In the genomic region with DNA sequence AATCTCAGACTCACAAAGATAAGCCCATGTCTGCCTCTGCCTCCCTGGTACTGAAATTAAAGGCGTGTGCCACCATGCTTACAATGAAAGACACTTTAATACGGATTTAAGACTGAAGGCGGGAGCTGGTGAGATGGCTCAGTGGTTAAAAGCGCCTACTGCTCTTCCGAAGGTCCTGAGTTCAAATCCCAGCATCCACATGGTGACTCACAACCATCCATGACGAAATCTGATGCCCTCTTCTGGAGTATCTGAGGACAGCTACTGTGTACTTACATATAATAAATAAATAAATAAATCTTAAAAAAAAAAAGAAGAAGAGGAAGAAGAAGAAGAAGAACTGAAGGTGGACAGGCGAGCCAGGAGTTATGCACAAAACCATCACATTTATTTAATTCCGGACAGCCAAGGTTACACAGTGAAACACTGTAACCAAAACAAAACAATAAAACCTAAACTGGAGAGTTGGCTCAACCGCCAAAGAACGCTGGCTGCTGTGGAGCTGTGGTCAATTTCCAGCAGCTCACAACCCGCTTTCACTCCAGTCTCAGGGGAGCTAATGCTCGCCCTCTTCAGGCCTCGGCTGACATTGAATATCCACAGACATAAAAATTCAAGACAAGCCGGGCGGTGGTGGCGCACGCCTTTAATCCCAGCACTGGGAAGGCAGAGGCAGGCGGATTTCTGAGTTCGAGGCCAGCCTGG, we compare ENCODE assay signal across 7 mouse cellular contexts. TPM values are rescaled to one million over a fixed set of nuclear protein-coding genes. Genes with fewer than 3 reads are reported as not detected.
DNase-seq lines count a peak whose midpoint lies in the region; ATAC-seq and TF ChIP-seq lines count a peak whose summit lies in the region.

No protein-coding gene starts in this region.

- no peaks in the 10 kb centered on the region for H3K9me3 ChIP-seq in heart, embryonic 14.5 days (ENCODE audit: control insufficient read depth, low read length)

- H3K4me2 ChIP-seq in heart, embryonic 14.5 days (ENCODE audit: low read length), result peak overlapping the region; percentile 69

- ATAC-seq in heart, embryonic 14.5 days (ENCODE audit: insufficient number of reproducible peaks, insufficient read depth, low FRiP score, low read depth), result no peak

- peak overlapping the region; percentile 98 for H3K9ac ChIP-seq in heart, embryonic 14.5 days (ENCODE audit: low read length)

- DNase-seq in ES-CJ7 (ENCODE audit: low read depth, low spot score), result peak; percentile 92
- DNase-seq in adrenal gland, postnatal 14 days, result peak; percentile 82
- peak; percentile 71 for DNase-seq in kidney, postnatal 10 days
- peak; percentile 68 to 72 for DNase-seq in lung, postnatal 4 days
- peak; percentile 38 to 54 for DNase-seq in spleen, adult 18-20 months

- H3K27ac ChIP-seq in embryonic fibroblast, embryonic 13.5 days (ENCODE audit: insufficient read depth, low read length), result peak overlapping the region; percentile 83
- peak overlapping the region; percentile 91 to 94 for H3K27ac ChIP-seq in heart, embryonic 14.5 days (replicated peaks in 1 of 2; ENCODE audit: control insufficient read depth in 1 of 2, insufficient read depth in 1 of 2, low read depth in 2 of 2, low read length in 2 of 2)

- H3K4me1 ChIP-seq in embryonic fibroblast, embryonic 13.5 days (ENCODE audit: control insufficient read depth, insufficient read depth, low read length), result peaks cover 7% of the 10 kb centered on the region; the same call in 1 of the 2 replicates
- peaks cover 0 to 3% of the 10 kb centered on the region in 2 experiments; a peak in 2 of 4 replicates for H3K4me1 ChIP-seq in heart, embryonic 14.5 days (ENCODE audit: control insufficient read depth in 2 of 2, insufficient read depth in 2 of 2, low read length in 2 of 2)

- H3K36me3 ChIP-seq in heart, embryonic 14.5 days (ENCODE audit: control insufficient read depth, insufficient read depth, low read length), result peaks cover 6% of the 10 kb centered on the region; the same call in 1 of the 2 replicates

- TF ChIP-seq POLR2A in embryonic fibroblast, embryonic 13.5 days (IDR thresholded peaks at IDR 0.05; ENCODE audit: low read depth, low read length), result no peak

- WGBS in heart, embryonic 14.5 days, result 78% methylated on average over 19 of the region's 19 CpGs

- H3K27me3 ChIP-seq in heart, embryonic 14.5 days (ENCODE audit: control insufficient read depth, insufficient read depth, low read length), result no peaks in the 10 kb centered on the region

- H3K4me3 ChIP-seq in embryonic fibroblast, embryonic 13.5 days (ENCODE audit: insufficient read depth, low read length), result peak overlapping the region; percentile 44
- H3K4me3 ChIP-seq in heart, embryonic 14.5 days (ENCODE audit: control insufficient read depth in 1 of 2, insufficient read depth in 1 of 2, low read depth in 1 of 2, low read length in 2 of 2), result peak overlapping the region; percentile 86 to 99; a peak in 3 of 4 replicates

- TF ChIP-seq CTCF in embryonic fibroblast, embryonic 13.5 days (IDR thresholded peaks at IDR 0.05; ENCODE audit: borderline replicate concordance, insufficient read depth, low read length), result no peak

RNA-seq across cellular contexts. Expression of a gene that starts 0.8 kb away (rescaled TPM):
- total RNA-seq in adrenal gland, postnatal 14 days (2021), result 122 and 127 TPM in 2 replicates
- 104 and 105 TPM in 2 replicates for polyA plus RNA-seq in embryonic fibroblast, embryonic 13.5 days (2011; ENCODE audit: insufficient read length, low read depth, missing spikeins)
- 47.9 and 48.0 TPM in 2 replicates for polyA plus RNA-seq in heart, embryonic 14.5 days (2014; fragmentation: Nextera tagmentation; extraction: Ambion mirVana)

RNA-seq across cellular contexts. Expression of a gene that starts 11.1 kb away (rescaled TPM):
- 937 and 1,132 TPM in 2 replicates for total RNA-seq in adrenal gland, postnatal 14 days (2021)
- 997 and 1,079 TPM in 2 replicates for polyA plus RNA-seq in embryonic fibroblast, embryonic 13.5 days (2011; ENCODE audit: insufficient read length, low read depth, missing spikeins)
- polyA plus RNA-seq in heart, embryonic 14.5 days (2014; fragmentation: Nextera tagmentation; extraction: Ambion mirVana), result 731 and 789 TPM in 2 replicates

RNA-seq across cellular contexts. Expression of a gene that starts 27.5 kb away (rescaled TPM):
- 94.7 and 100 TPM in 2 replicates for total RNA-seq in adrenal gland, postnatal 14 days (2021)
- polyA plus RNA-seq in embryonic fibroblast, embryonic 13.5 days (2011; ENCODE audit: insufficient read length, low read depth, missing spikeins), result 37.5 and 40.3 TPM in 2 replicates
- polyA plus RNA-seq in heart, embryonic 14.5 days (2014; fragmentation: Nextera tagmentation; extraction: Ambion mirVana), result 119 and 131 TPM in 2 replicates

RNA-seq across cellular contexts. Expression of a gene that starts 33.0 kb away (rescaled TPM):
- total RNA-seq in adrenal gland, postnatal 14 days (2021), result 27.9 and 32.6 TPM in 2 replicates
- 66.5 and 68.5 TPM in 2 replicates for polyA plus RNA-seq in embryonic fibroblast, embryonic 13.5 days (2011; ENCODE audit: insufficient read length, low read depth, missing spikeins)
- polyA plus RNA-seq in heart, embryonic 14.5 days (2014; fragmentation: Nextera tagmentation; extraction: Ambion mirVana), result 32.9 and 35.6 TPM in 2 replicates

RNA-seq across cellular contexts. Expression of a gene that starts 37.3 kb away (rescaled TPM):
- total RNA-seq in adrenal gland, postnatal 14 days (2021), result 0.41 and 0.56 TPM in 2 replicates
- polyA plus RNA-seq in embryonic fibroblast, embryonic 13.5 days (2011; ENCODE audit: insufficient read length, low read depth, missing spikeins), result not detected in 2 replicates
- polyA plus RNA-seq in heart, embryonic 14.5 days (2014; fragmentation: Nextera tagmentation; extraction: Ambion mirVana), result 0.14 TPM in 1 of 2 replicates, not detected in the other
